Mouse (Mus musculus): Measurements from ENCODE around the gene Cdc26.

The Cdc26 gene

DNA sequence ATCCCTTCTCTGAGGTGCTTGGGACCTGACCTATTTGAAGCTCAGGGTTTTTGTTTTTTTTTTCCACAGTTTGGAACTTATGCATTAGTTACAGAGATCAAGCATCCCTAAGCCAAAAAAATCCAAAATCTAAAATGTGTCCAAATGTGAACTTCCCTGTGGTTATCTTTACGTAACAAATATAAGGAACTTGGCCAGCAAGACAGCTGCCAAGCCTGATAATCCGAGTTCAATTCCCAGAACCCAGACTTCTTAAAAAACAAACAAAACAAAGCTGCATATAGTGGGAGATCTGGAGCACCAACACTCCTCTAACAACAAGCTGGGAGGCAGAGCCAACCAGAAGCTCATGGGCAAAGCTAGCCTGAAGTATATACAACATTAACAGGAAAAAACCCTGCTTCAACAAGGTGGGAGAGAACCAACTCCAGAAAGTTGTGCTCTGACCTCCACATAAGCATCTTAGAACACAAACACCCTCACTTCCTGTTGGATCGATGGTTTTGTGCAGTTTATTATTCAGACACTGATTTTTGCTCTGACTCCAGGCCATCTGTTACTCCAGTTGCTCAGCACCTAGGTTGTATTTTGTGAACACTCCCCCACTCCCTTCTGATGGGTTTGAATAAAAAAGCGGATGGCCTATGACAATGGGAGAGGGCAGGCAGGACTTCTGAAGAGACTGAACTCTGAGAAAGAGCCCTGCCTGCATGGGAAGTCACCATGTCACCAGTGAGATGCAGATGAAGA lies 10.7 kb downstream of the Cdc26 start:
- DNase-seq: no peak

DNA sequence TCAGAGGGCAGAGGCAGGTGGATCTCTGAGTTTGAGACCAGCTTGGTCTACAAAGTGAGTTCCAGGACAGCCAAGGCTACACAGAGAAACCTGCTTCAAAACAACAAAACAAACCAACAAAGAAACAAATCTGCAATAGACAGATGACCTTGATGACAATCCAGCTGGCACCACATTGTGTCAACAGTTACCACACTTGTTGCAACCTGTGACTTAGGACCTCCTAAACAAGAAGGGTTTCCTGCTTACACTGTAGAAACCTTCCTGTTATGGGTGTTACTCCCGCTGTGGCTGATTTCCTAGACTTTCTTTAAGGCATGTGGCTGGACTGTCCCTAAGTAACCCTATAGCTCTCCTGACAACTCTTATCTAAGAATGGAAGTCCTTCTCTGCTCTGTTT lies 12.6 kb downstream of the Cdc26 start:
- no peak for DNase-seq

DNA sequence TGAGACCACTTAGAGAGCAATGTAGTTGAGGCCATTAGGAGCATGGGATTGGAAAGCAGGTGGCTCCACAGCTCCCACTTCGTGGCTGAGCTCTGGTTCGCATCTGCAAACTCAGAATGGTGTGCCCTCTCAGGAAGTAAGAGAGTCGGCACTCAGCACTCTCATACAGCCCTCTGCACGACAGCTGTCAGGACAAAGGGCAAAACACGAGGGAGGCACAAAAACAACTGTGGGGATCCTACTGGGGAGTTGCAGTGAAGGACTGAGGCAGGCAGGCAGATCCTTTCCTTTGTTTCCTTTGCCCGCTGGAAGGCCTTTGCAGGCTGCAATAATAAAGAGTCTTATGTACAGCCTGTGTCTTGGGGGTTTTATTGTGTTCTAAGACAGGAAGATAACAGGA lies 15.0 kb downstream of the Cdc26 start:
- DNase-seq: no peak

DNA sequence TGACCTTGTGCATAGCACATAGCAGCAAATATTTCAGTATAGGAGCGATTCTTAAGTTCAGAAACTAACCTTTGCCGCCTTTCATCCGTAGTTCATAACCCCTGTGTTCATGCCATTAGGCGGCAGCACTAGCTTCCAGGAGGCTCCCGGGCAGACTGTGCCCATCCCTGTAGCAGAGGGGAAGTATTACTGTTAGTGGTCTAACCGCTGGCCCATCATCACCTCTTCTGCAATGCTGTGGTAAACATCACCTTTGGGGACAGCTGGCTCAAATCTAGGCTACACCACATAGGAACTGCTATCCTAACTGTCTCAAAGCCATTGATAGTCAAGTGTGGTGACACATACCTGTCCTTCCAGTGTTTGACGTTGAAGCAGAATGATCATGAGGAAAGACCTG lies 16.6 kb downstream of the Cdc26 start:
- no peak for DNase-seq

DNA sequence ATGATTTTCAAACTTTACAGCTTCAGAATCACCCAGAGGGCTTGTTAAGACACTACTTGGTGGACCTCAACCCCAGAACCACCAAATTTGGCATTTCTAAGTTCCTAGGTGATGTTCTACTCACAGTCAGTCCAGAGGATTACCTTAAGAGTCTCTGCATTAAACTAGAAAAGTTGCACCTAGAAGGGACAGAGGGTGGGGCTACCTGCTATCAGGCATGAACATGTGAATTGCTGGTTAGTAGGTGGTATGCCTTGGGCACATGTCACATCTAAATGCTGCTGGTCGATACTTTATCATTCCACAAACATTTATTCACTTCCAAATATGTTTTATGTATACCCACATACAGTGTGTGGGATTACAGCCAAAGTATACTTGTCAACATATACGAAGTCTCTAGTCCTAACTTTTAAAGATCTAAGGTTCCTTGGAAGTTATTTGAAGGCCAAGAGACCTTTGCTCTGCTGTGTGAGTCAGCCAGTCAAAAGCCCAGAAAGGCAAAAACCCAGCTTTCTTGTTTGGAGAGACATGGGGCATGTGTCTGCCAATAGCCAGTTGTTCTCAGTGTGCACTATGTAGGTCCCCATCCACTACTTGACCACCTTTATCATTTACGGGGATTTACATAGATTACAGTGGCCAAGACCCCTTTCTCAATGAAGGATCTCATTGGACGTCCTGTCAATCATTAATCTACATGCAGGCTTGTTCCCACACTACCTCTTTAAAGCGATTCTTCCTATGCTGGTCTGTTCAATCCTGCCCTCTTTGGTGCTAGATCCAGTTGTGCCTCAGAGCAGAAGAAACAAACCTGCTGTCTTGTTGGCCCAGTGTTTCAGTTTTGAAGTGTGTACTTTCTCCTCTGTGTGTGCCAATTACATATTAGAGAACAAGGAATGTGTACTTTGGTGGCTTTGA lies 18.6 kb downstream of the Cdc26 start:
- no peak for DNase-seq

DNA sequence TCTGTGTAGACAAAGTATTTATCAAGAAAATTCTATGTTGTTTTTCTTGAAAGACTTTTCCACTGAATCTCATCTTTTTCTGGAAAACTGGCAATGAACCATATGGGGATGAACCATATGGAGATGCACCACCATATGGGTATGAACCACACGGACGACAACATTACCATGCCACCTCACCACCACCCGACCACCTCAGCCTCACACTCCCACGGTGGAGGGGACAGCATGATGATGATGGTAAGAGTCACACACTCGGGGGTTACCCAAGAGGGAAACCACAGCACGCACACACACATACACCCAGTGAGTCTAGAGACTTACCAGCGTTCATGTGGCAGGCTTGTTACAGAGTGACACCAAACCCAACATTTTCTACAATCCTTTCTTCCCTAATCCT lies 23.0 kb downstream of the Cdc26 start:
- DNase-seq: no peak

DNA sequence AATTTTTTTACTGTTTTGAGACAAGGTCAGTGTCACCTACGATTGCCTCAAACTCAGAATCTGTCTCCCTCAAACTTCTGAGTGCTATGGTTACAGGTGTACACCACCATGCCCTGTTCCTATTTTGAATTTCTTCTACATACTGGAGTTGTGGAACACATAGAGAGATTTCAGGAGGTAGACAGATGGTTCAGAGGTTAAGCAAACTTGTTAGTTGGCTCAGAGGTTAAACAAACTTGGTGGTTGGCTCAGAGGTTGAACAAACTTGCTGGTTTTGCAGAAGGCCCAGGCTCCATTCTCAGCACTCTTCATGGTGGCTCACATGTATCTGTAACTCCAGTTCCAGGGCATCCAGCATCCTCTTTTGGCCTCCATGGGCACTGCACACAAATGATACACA lies 24.3 kb downstream of the Cdc26 start:
- no peak for DNase-seq

DNA sequence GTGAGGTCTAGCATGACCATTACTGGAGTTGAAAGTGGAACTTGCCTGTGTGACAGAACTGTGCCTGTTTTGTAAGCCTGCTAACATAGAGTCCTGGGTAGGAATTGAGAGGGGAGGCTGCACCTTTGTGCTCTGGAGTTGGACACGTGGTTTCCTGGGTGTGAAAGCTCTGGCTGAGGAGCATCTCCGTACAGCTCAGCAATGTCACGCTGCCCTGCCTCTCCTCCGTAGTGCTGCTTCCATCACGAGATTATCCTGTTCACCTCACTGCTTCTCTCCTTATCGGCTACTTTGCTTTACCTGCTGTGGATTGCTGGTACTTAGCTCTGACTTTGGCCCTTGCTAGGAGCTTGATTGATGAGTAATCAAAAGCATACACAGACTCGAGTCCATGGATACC lies 24.7 kb downstream of the Cdc26 start:
- DNase-seq: no peak

DNA sequence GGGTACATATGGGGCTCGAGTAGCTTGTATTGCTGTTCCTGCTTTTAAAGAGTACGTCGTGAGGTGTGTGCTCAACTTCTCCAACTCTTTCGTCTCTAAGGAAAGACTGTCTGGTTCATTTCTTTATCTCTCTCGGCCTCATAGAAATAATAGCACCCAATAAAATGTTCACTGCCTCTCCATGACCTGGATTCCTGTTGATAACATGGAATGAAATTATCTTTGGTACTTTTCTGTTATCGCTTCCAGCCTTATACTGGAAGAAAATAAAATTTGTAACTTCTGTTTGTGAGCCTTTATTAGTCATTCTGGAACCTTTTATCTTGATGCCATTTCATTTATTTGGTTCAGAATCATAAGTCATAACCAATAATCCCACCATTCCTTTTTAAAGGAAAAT lies 25.2 kb downstream of the Cdc26 start:
- no peak for DNase-seq

DNA sequence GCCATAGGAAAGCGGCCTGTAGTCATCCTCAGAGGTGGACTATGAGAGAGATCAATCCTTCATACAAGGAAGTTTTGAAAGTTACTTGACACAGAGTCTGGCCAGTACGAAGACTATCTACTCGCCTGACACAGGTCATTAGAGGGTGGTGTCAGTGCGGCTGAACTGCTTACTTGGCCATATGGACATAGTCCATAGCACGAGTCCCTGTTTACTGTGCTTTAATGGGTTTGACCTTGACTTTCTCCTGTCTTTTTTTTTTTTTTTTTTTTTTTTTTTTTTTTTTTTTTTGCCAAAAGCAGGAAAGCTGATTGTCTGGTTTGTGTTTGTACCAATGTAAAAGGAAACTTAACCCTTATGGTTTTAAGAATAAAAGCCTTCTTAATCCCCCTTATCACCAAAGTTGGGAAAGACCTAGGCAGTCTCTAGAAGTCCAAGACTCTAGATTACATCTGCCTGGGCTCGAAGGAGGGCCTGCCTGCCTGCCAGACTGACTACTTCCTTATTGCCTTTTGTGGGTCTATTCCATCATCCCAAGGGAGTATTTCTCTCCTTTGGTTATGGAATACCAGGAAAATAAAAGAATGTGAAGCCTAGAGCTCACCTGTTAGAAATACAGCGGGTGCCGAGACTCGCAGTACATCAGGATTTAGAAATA lies 28.6 kb downstream of the Cdc26 start:
- no peak for DNase-seq

DNA sequence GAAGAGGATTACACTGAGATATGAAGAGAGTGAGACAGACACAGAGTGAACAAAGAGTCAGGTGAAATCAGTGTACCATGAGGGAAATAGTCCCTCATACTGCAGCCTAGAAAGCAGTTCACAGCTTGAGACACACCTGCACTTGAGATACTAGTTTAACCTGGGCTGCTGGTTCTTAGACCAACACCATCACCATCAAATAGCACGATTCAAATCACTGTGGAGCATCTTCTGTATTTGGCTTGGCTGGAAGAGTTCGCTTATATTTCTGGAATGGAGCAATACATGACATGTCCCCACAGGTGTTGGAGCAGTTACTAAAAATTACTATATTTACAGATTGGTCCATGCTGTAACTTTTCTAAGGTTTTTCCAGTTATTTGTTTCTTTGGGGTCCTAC lies 32.3 kb downstream of the Cdc26 start:
- DNase-seq: no peak

DNA sequence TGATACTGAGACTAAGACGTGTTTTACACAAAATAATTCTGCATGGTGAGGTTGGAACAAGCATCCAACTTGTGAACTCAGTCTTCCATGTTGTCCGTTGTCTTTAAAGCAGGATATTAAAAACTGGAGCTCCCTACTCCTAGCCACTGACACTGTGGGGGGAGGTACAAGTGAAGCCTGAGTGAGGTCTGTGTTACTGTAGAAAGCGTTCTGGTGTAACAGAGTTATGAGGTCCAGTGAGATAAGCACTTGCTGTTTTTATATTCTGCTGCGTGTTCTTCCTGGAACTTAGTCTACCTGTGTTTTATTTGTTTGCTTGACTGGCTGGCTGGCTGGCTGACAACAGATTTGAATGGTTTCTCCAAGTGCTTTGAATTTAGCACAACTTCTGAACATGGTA lies 34.1 kb downstream of the Cdc26 start:
- DNase-seq: no peak

DNA sequence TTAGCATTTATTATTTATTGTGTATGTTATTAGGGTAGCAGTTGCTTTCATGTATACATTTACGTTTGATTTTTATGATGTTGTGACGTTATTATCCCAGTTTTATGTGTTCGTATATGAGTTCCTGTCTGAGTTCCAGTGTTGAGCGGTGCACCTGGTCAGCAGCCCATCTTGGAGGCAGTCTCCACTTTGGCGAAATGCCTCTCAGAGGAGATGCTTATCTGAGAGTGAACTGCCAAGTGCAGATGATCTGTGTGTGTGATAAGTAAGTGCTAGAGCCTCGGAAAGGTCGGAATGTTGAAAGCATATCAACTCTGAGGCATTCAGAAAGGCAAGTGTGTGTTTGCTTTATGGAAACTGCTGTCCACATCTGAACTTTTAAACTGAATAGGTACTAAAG lies 34.8 kb downstream of the Cdc26 start:
- DNase-seq: no peak

DNA sequence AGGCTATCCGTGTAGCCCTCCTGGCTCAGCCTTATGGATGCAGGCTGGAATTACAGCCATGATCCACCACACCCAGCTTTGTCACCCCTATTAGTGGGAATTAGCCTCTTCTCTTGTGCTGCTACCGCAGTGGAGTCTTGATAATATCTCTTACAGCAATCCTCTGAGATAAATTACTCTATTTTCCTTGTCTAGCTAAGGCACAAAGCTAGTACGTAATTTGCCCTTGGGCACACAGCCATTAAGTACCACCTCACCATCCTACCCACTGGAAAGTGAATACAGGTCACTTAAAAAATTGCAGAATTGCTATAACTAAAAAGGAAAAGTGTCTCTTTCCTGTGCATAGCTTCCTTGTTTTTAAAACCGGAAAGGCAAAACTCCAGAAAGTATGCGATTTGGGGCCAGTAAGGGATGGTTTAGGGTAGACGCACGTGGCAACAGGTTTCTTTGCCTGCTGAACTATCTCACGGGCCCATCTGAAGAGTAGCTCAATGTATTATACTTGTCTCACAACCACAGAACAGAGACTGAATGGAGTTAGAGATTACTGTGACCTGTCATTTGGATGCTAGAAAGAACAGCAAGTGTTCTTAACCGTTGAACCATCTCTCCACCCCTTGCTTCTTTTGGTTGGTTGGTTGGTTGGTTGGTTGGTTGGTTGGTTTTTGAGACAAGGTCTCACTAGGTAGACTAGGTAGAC lies 35.5 kb downstream of the Cdc26 start:
- no peak for DNase-seq

DNA sequence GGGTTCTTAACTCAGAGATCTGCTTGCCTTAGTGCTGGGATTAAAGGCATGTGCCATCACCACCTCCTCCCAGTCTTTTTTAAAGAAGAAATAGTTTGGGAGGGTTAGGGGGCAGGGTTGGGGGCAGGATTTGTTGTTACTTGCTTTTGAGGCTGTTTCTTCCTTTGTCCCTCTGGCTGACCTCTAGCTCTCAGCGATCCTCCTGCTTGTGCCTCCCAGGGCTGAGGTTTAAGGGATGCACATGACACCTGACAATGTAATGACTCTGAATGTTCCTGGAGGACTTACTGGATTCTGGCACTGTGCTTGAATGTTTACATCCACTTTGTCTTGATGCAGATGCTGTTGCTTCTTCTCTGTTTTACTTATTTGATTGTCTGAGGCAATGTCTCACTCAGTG lies 36.0 kb downstream of the Cdc26 start:
- DNase-seq: no peak

DNA sequence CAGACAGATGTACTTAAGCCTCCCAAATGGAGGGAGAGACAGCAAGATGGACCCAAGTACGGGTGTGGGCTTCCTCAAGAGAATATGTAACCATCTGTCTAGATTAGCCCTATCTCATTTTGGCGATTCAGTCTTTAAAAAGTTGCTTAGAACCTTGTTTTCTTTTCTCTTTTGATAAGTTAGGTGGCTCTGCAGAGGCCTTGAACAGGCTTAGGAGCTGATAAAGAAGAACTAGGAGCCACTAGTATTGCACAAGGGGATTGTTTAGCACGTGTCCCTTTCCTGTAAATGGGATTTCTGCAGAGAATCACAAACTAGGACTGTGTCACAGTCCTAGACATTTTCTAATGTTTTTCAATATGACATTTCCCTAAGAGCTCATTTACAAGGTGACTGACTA lies 39.4 kb downstream of the Cdc26 start:
- no peak for DNase-seq

DNA sequence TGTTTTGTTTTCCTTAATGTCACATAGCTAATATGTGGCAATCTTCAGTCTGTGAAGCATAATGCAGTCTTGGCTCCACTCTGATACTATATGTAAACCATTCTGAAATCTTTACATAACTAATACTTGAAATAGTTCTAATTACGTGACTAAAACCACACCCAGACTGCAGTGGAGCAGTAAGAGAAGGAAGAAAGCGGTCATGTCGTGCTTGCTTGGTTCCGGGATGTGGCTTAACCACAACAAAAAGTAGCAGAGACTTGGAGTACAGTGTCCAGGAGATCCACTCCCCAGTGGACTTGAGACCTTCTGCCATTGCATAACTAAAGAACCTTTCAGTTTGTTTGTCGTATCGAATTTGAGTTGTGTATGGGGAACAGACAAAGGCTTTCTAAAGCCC lies 40.9 kb downstream of the Cdc26 start:
- DNase-seq: no peak

DNA sequence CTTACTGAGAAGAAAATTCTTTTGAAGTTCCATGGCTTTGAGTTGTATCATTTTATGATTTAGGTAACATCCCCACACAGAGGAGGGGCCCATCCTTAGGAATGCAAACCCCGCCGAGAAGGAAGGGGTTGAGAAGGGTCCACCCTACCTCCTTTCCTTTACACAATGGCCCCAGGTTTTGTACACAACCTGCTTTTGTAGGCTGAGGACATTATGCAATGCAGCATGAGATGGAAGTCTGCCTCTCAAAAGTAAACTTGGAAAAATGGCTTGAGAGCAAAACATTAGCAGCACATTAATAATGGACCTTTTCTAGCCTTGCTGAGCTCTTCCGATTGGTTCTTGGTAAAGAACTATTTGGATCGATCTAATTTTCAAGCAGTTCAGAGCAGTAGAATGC lies 42.2 kb downstream of the Cdc26 start:
- no peak for DNase-seq

DNA sequence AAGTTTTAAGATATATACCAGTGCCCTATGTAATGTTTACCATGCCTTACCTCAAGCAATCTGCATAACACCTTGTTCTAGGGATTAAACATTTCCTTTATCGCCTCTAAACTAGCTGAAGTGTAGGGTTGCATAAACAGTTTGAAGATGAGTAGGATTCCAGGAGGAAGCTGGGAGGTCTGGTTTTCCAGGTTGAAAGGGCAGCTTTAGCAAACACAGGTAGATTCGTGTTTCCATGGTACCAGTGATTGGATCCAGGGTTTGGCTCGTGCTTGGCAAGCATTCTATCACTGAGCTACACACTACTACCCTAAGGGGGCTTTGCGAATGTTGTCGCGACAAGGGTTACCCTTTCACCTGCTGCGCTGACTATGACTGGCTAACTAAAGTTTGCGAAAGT lies 44.1 kb downstream of the Cdc26 start:
- no peak for DNase-seq

DNA sequence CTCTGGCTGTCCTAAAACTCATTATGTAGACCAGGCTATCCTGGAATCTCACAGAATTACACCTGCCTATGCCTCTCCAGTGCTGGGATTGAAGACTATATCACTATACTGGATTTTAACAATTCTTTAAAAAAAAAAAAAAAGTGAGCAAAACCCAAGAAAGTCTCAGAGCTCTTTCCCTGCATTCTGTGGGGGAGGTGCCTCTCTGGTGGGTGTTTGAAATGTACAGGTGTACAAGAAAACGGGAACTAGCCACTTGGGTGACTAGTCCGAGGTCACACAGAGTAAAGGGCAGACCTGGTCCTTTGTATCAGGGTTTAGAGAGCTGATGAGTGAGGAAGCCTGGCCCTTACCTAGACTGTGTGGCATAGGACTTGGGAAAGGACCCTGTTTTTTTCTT lies 46.0 kb downstream of the Cdc26 start:
- no peak for DNase-seq

DNA sequence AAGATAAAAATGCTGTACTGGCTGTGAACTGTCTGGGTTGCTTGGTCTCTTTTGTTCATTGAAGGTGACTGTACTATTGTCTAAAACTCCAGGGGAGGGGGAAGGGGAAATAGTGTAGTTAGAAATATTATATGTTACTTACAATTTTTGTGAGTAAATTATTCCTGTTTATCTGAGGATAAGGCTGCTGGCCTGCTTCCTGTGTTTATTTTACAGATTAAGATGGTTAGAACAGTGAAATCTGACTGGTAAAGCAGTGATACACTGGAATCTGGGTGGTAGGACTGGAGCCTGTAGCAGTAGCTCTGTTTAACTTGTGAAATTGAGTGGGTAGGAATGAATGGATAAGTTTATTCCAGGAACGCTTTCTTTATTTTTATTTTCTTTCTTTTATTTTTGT lies 46.4 kb downstream of the Cdc26 start:
- no peak for DNase-seq

DNA sequence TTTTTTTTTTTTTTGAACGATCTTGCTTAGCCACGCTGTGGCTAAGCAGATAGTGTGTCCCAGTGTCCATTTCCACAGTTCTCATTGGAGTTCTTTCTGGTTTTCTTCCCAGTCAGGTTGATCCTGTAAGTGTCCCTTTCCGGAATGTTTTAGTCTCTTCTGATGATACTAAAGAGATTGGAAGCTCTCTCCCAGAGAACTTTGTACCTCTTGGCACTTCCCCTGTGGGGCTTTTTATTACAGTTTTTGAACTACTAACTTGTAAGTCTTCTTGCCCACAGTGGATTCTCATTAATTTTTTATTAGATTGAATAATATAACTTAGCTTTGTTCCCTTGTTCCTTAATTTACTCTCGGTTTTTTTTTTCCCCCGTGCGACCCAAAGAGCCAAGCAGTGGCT lies 46.9 kb downstream of the Cdc26 start:
- DNase-seq: no peak

DNA sequence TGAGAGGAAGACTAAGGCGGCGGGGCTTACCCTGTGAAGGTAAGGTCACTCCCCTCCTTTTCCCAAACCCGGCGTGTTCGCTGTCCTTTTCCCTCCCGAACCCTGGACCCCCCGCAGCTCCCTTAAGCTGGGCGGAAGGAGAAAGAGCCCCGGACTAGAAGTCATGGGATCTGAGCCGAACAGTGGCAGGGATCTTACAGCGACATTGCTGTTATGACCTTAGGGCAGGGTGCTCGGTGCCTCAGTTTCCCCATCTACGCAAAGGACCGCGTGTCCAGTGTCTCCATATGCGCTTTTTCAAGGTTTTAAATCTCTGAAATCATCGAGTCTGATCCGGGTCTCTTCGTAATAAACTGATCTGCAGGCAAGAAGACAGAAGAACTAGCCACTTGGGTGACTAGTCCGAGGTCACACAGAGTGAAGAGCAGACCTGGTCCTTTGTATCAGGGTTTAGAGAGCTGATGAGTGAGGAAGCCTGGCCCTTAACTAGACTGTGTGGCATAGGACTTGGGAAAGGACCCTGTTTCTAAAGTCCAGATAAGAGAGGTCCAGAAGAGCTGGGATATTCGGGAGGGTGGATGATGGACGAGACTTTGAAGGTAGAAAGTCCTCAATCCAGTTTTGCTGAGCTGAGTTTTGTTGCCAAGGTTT lies 47.5 kb downstream of the Cdc26 start:
- no peak for DNase-seq

Measured in kidney, postnatal 14 days (tissue).